Mouse (Mus musculus): ENCODE data around the gene Lrrc31. TPM values are rescaled to one million over a fixed set of nuclear protein-coding genes. Genes with fewer than 3 reads are reported as not detected.

Lrrc31 gene
- polyA plus RNA-seq, 1 experiment from 2014 or later = not detected

Other genes with a start within 250 kb of the Lrrc31 start
- gene Mecom, start 151.8 kb downstream of the Lrrc31 start, polyA plus RNA-seq (2015; fragmentation: Nextera tagmentation; extraction: Ambion mirVana) = 17.3 and 24.1 TPM in 2 replicates
- not detected in 2 replicates for gene Actrt3, start 99.9 kb downstream of the Lrrc31 start, polyA plus RNA-seq (2015; fragmentation: Nextera tagmentation; extraction: Ambion mirVana)
- 21.2 and 23.2 TPM in 2 replicates for gene Mynn, start 97.8 kb downstream of the Lrrc31 start, polyA plus RNA-seq (2015; fragmentation: Nextera tagmentation; extraction: Ambion mirVana)
- not detected in 2 replicates for gene Lrriq4, start 55.3 kb downstream of the Lrrc31 start, polyA plus RNA-seq (2015; fragmentation: Nextera tagmentation; extraction: Ambion mirVana)
- 0.49 and 0.74 TPM in 2 replicates for gene Lrrc34, start 52.0 kb downstream of the Lrrc31 start, polyA plus RNA-seq (2015; fragmentation: Nextera tagmentation; extraction: Ambion mirVana)
- gene Samd7, start 46.5 kb upstream of the Lrrc31 start, polyA plus RNA-seq (2015; fragmentation: Nextera tagmentation; extraction: Ambion mirVana) = not detected in 2 replicates
- gene Sec62, start 93.0 kb upstream of the Lrrc31 start, polyA plus RNA-seq (2015; fragmentation: Nextera tagmentation; extraction: Ambion mirVana) = 42.9 and 71.3 TPM in 2 replicates
- gene Gpr160, start 156.1 kb upstream of the Lrrc31 start, polyA plus RNA-seq (2015; fragmentation: Nextera tagmentation; extraction: Ambion mirVana) = 1.1 and 2.2 TPM in 2 replicates